In genomic region chr15:10713626-10714316, GRCm38 (mm10) we compare ENCODE assay signal across 8 mouse cellular contexts. TPM values are rescaled to one million over a fixed set of nuclear protein-coding genes. Genes with fewer than 3 reads are reported as not detected.
DNase-seq lines count a peak whose midpoint lies in the region; ATAC-seq and TF ChIP-seq lines count a peak whose summit lies in the region.

No protein-coding gene starts in this region.

- peaks cover 9% of the 10 kb centered on the region for H3K27me3 ChIP-seq in E14TG2a.4 (ENCODE audit: insufficient read depth, low read length)
- H3K27me3 ChIP-seq in embryonic facial prominence, embryonic 11.5 days (ENCODE audit: control insufficient read depth, insufficient read depth, low read length) = no peaks in the 10 kb centered on the region
- no peaks in the 10 kb centered on the region for H3K27me3 ChIP-seq in hindbrain, embryonic 10.5 days (ENCODE audit: insufficient read depth, poor library complexity, severe bottlenecking)
- H3K27me3 ChIP-seq in limb, embryonic 15.5 days = no peaks in the 10 kb centered on the region
- no peaks in the 10 kb centered on the region for H3K27me3 ChIP-seq in neural tube, embryonic 14.5 days (ENCODE audit: control insufficient read depth, insufficient read depth, low read length)

- no peak for TF ChIP-seq CTCF in E14TG2a.4 (conservative IDR thresholded peaks at IDR 0.05; ENCODE audit: low read length)

- peak overlapping the region; percentile 91 for H3K4me3 ChIP-seq in E14TG2a.4 (replicated peaks; ENCODE audit: low read length)
- H3K4me3 ChIP-seq in embryonic facial prominence, embryonic 11.5 days (ENCODE audit: low read depth, low read length) = peak overlapping the region; percentile 69
- H3K4me3 ChIP-seq in hindbrain, embryonic 10.5 days = peak overlapping the region; percentile 84
- peak overlapping the region; percentile 81 for H3K4me3 ChIP-seq in limb, embryonic 15.5 days
- peak overlapping the region; percentile 82 for H3K4me3 ChIP-seq in neural tube, embryonic 14.5 days (ENCODE audit: low read depth, low read length)

- peak overlapping the region; percentile 88 for H3K27ac ChIP-seq in embryonic facial prominence, embryonic 11.5 days (replicated peaks; ENCODE audit: low read depth, low read length)
- H3K27ac ChIP-seq in hindbrain, embryonic 10.5 days = peak overlapping the region; percentile 97
- H3K27ac ChIP-seq in limb, embryonic 15.5 days = peak overlapping the region; percentile 95
- H3K27ac ChIP-seq in neural tube, embryonic 14.5 days (ENCODE audit: low read depth, low read length) = peak overlapping the region; percentile 52

- H3K36me3 ChIP-seq in E14TG2a.4 (ENCODE audit: insufficient read depth, low read length) = peaks cover 15% of the 10 kb centered on the region; the same call in 1 of the 2 replicates
- no peaks in the 10 kb centered on the region for H3K36me3 ChIP-seq in embryonic facial prominence, embryonic 11.5 days (replicated peaks; ENCODE audit: control insufficient read depth, insufficient read depth, low read depth, low read length)
- H3K36me3 ChIP-seq in hindbrain, embryonic 10.5 days = peaks cover 30% of the 10 kb centered on the region
- no peaks in the 10 kb centered on the region for H3K36me3 ChIP-seq in limb, embryonic 15.5 days
- no peaks in the 10 kb centered on the region for H3K36me3 ChIP-seq in neural tube, embryonic 14.5 days (ENCODE audit: control insufficient read depth, insufficient read depth, low read length)

- no peak for ATAC-seq in CD4-positive, CD25-positive, alpha-beta regulatory T cell, adult 4 months
- ATAC-seq in embryonic facial prominence, embryonic 11.5 days (replicated peaks; ENCODE audit: insufficient number of reproducible peaks, low FRiP score, low TSS enrichment, low read depth) = peak; percentile 49
- ATAC-seq in limb, embryonic 15.5 days (ENCODE audit: insufficient number of reproducible peaks, low FRiP score, low TSS enrichment, low read depth) = 0 out of 2 replicates have a peak, but pooled peaks have one; percentile 12
- ATAC-seq in neural tube, embryonic 14.5 days (ENCODE audit: low read depth) = peak; percentile 65

- DNase-seq in CD4-positive, CD25-positive, alpha-beta regulatory T cell, adult 2 months (ENCODE audit: low read depth, low spot score) = peak; percentile 2
- DNase-seq in embryonic facial prominence, embryonic 11.5 days (ENCODE audit: low spot score) = peak; percentile 52
- DNase-seq in hindbrain, embryonic 10.5 days (ENCODE audit: low spot score) = peak; percentile 62
- DNase-seq in natural killer cell, adult 2 months (ENCODE audit: low spot score in 2 of 2) = no peak

- peaks cover 72% of the 10 kb centered on the region for H3K4me1 ChIP-seq in E14TG2a.4 (replicated peaks; ENCODE audit: low read depth, low read length)
- H3K4me1 ChIP-seq in embryonic facial prominence, embryonic 11.5 days (ENCODE audit: control insufficient read depth, insufficient read depth, low read length) = 0 out of 2 replicates have a peak, but pooled peaks cover 2% of the 10 kb centered on the region
- peaks cover 45% of the 10 kb centered on the region for H3K4me1 ChIP-seq in hindbrain, embryonic 10.5 days (replicated peaks)
- H3K4me1 ChIP-seq in limb, embryonic 15.5 days = peaks cover 27% of the 10 kb centered on the region
- H3K4me1 ChIP-seq in neural tube, embryonic 14.5 days (ENCODE audit: control insufficient read depth, insufficient read depth, low read length) = peaks cover 2% of the 10 kb centered on the region; the same call in 1 of the 2 replicates

- H3K9ac ChIP-seq in embryonic facial prominence, embryonic 11.5 days (replicated peaks; ENCODE audit: low read length) = peak overlapping the region; percentile 78
- peak overlapping the region; percentile 94 for H3K9ac ChIP-seq in limb, embryonic 15.5 days
- peak overlapping the region; percentile 81 for H3K9ac ChIP-seq in neural tube, embryonic 14.5 days (replicated peaks; ENCODE audit: low read depth, low read length)

- under 1% methylated on average over 32 of the region's 35 CpGs for WGBS in embryonic facial prominence, embryonic 11.5 days
- under 1% methylated on average over 35 of the region's 35 CpGs for WGBS in hindbrain, embryonic 10.5 days
- WGBS in limb, embryonic 15.5 days = 1% methylated on average over 35 of the region's 35 CpGs
- WGBS in neural tube, embryonic 14.5 days = under 1% methylated on average over 32 of the region's 35 CpGs

- H3K4me2 ChIP-seq in embryonic facial prominence, embryonic 11.5 days (ENCODE audit: low read depth, low read length) = peak overlapping the region; percentile 81
- peak overlapping the region; percentile 63 for H3K4me2 ChIP-seq in limb, embryonic 15.5 days
- peak overlapping the region; percentile 95 for H3K4me2 ChIP-seq in neural tube, embryonic 14.5 days (ENCODE audit: low read depth, low read length)

- peaks cover 7% of the 10 kb centered on the region for H3K9me3 ChIP-seq in E14TG2a.4 (ENCODE audit: low read length)
- H3K9me3 ChIP-seq in embryonic facial prominence, embryonic 11.5 days (replicated peaks; ENCODE audit: control insufficient read depth, low read length) = no peaks in the 10 kb centered on the region
- peaks cover 4% of the 10 kb centered on the region for H3K9me3 ChIP-seq in hindbrain, embryonic 10.5 days
- H3K9me3 ChIP-seq in limb, embryonic 15.5 days = no peaks in the 10 kb centered on the region; the same call in 1 of the 2 replicates
- H3K9me3 ChIP-seq in neural tube, embryonic 14.5 days (ENCODE audit: control insufficient read depth, low read length) = no peaks in the 10 kb centered on the region

RNA-seq across cellular contexts. Expression of gene Rai14, which starts 0.7 kb away (rescaled TPM):
- polyA plus RNA-seq in CD4-positive, CD25-positive, alpha-beta regulatory T cell, adult 4 months (2017; shearing (Covaris generic)) = 1 to 10 TPM in 1 of 2 experiments, under 1 TPM in 1; 0.47 to 1.2 TPM
- polyA plus RNA-seq in embryonic facial prominence, embryonic 11.5 days (2014; fragmentation: Nextera tagmentation; extraction: Ambion mirVana) = 76.4 and 92.0 TPM in 2 replicates
- 72.2 and 77.9 TPM in 2 replicates for polyA plus RNA-seq in hindbrain, embryonic 10.5 days (2016; fragmentation: Nextera tagmentation; extraction: Ambion mirVana)
- 48.2 and 56.9 TPM in 2 replicates for polyA plus RNA-seq in limb, embryonic 15.5 days (2015; fragmentation: Nextera tagmentation; extraction: Ambion mirVana)
- polyA plus RNA-seq in neural tube, embryonic 14.5 days (2014; fragmentation: Nextera tagmentation; extraction: Ambion mirVana) = 10.0 and 16.1 TPM in 2 replicates

Comparison
In these comparisons a context has a peak if more than half of its experiments do, and no peak if none do; other contexts are left out.
1. DNase-seq: peak in CD4-positive, CD25-positive, alpha-beta regulatory T cell, adult 2 months (single experiment), embryonic facial prominence, embryonic 11.5 days (single experiment) and hindbrain, embryonic 10.5 days (single experiment); none in natural killer cell, adult 2 months (0 of 2).
2. Peak in every context shown above with its lines, with median percentiles within 50 percentile points of each other: H3K4me3 ChIP-seq, H3K27ac ChIP-seq, H3K4me2 ChIP-seq and H3K9ac ChIP-seq.